ENCODE assay signal across 22 mouse cellular contexts in genomic region chr2:134640398-134640797, GRCm38 (mm10). TPM values are rescaled to one million over a fixed set of nuclear protein-coding genes. Genes with fewer than 3 reads are reported as not detected.
DNase-seq lines count a peak whose midpoint lies in the region; ATAC-seq and TF ChIP-seq lines count a peak whose summit lies in the region.
"Had no signal": no experiment of that assay in that cellular context is flagged by ENCODE, and none has a peak within 500 bp of the region (broad histone marks: within the 10 kb centered on the region; RNA-seq: fewer than 3 reads in every experiment).

No protein-coding gene starts in this region.

- H3K27me3 ChIP-seq in hindbrain, embryonic 13.5 days, result no peaks in the 10 kb centered on the region
- no peaks in the 10 kb centered on the region for H3K27me3 ChIP-seq in hindbrain, embryonic 10.5 days (ENCODE audit: insufficient read depth, poor library complexity, severe bottlenecking)
- H3K27me3 ChIP-seq in midbrain, embryonic 15.5 days (replicated peaks), result no peaks in the 10 kb centered on the region
- no peaks in the 10 kb centered on the region for H3K27me3 ChIP-seq in midbrain, embryonic 10.5 days (ENCODE audit: low read depth, poor library complexity, severe bottlenecking)
- H3K27me3 ChIP-seq in MEL (ENCODE audit: control insufficient read depth in 1 of 2, insufficient read depth in 2 of 2, low read length in 2 of 2), result no peaks in the 10 kb centered on the region
- no peaks in the 10 kb centered on the region for H3K27me3 ChIP-seq in midbrain, postnatal 0 days (ENCODE audit: insufficient read depth, low read length)
- no peaks in the 10 kb centered on the region for H3K27me3 ChIP-seq in forebrain, embryonic 13.5 days
- H3K27me3 ChIP-seq: embryonic facial prominence, embryonic 13.5 days; forebrain, embryonic 12.5 days; heart, embryonic 15.5 days had no signal

- H3K9me3 ChIP-seq in hindbrain, embryonic 13.5 days, result no peaks in the 10 kb centered on the region
- no peaks in the 10 kb centered on the region for H3K9me3 ChIP-seq in hindbrain, embryonic 10.5 days
- H3K9me3 ChIP-seq in midbrain, embryonic 15.5 days, result no peaks in the 10 kb centered on the region
- H3K9me3 ChIP-seq in midbrain, embryonic 10.5 days (replicated peaks), result no peaks in the 10 kb centered on the region
- no peaks in the 10 kb centered on the region for H3K9me3 ChIP-seq in MEL (replicated peaks; ENCODE audit: insufficient read depth, low read length)
- no peaks in the 10 kb centered on the region for H3K9me3 ChIP-seq in midbrain, postnatal 0 days (ENCODE audit: low read length)
- H3K9me3 ChIP-seq in forebrain, embryonic 13.5 days (replicated peaks), result no peaks in the 10 kb centered on the region
- H3K9me3 ChIP-seq: embryonic facial prominence, embryonic 13.5 days; forebrain, embryonic 12.5 days; heart, embryonic 15.5 days had no signal

- WGBS in hindbrain, embryonic 13.5 days, result 86% methylated on average over 1 of the region's 1 CpGs
- 87% methylated on average over 1 of the region's 1 CpGs for WGBS in hindbrain, embryonic 10.5 days
- WGBS in midbrain, embryonic 15.5 days, result 64% methylated on average over 1 of the region's 1 CpGs
- WGBS in midbrain, embryonic 10.5 days, result 81% methylated on average over 1 of the region's 1 CpGs
- WGBS in midbrain, postnatal 0 days, result 52% methylated on average over 1 of the region's 1 CpGs
- 77% methylated on average over 1 of the region's 1 CpGs for WGBS in forebrain, embryonic 13.5 days

- H3K4me3 ChIP-seq in hindbrain, embryonic 13.5 days, result no peak overlapping the region
- H3K4me3 ChIP-seq in hindbrain, embryonic 10.5 days, result no peak overlapping the region
- no peak overlapping the region for H3K4me3 ChIP-seq in midbrain, embryonic 15.5 days
- no peak overlapping the region for H3K4me3 ChIP-seq in midbrain, embryonic 10.5 days
- H3K4me3 ChIP-seq in MEL (ENCODE audit: control insufficient read depth in 1 of 2, insufficient read depth in 1 of 2, low read depth in 2 of 2, low read length in 2 of 2), result no peak overlapping the region
- no peak overlapping the region for H3K4me3 ChIP-seq in midbrain, postnatal 0 days (ENCODE audit: low read depth, low read length)
- H3K4me3 ChIP-seq in forebrain, embryonic 13.5 days, result no peak overlapping the region
- H3K4me3 ChIP-seq: embryonic facial prominence, embryonic 13.5 days; forebrain, embryonic 12.5 days; heart, adult 2 months; heart, embryonic 15.5 days had no signal

- peaks cover 12% of the 10 kb centered on the region; the same call in 1 of the 2 replicates for H3K36me3 ChIP-seq in hindbrain, embryonic 13.5 days
- H3K36me3 ChIP-seq in hindbrain, embryonic 10.5 days, result peaks cover 10% of the 10 kb centered on the region; the same call in 1 of the 2 replicates
- H3K36me3 ChIP-seq in midbrain, embryonic 15.5 days (replicated peaks), result no peaks in the 10 kb centered on the region; the same call in 1 of the 2 replicates
- H3K36me3 ChIP-seq in midbrain, embryonic 10.5 days, result peaks cover 6% of the 10 kb centered on the region; the same call in 1 of the 2 replicates
- H3K36me3 ChIP-seq in MEL (ENCODE audit: control insufficient read depth in 1 of 2, insufficient read depth in 2 of 2, low read length in 2 of 2), result peaks cover 3 to 17% of the 10 kb centered on the region in 2 experiments
- peaks cover 2% of the 10 kb centered on the region; the same call in 1 of the 2 replicates for H3K36me3 ChIP-seq in midbrain, postnatal 0 days (ENCODE audit: insufficient read depth, low read length)
- H3K36me3 ChIP-seq in forebrain, embryonic 13.5 days (ENCODE audit: poor library complexity, severe bottlenecking), result peaks cover 8% of the 10 kb centered on the region

- no peak for TF ChIP-seq EP300 in MEL (IDR thresholded peaks at IDR 0.05; ENCODE audit: low read depth in 1 of 2, low read length in 2 of 2)

- TF ChIP-seq POLR2A in MEL (IDR thresholded peaks at IDR 0.05; ENCODE audit: control insufficient read depth in 1 of 2, insufficient read depth in 1 of 2, low read depth in 1 of 2, low read length in 2 of 2, poor library complexity in 1 of 2), result no peak

- H3K4me2 ChIP-seq in hindbrain, embryonic 13.5 days, result peak overlapping the region; percentile 16; the same call in 1 of the 2 replicates
- peak overlapping the region; percentile 26; the same call in 1 of the 2 replicates for H3K4me2 ChIP-seq in midbrain, embryonic 15.5 days
- H3K4me2 ChIP-seq in midbrain, postnatal 0 days (ENCODE audit: low read depth, low read length, poor library complexity, severe bottlenecking), result peak overlapping the region; percentile 36
- H3K4me2 ChIP-seq in forebrain, embryonic 13.5 days, result no peak overlapping the region
- H3K4me2 ChIP-seq: embryonic facial prominence, embryonic 13.5 days; forebrain, embryonic 12.5 days; heart, embryonic 11.5 days; heart, embryonic 15.5 days had no signal

- H3K4me1 ChIP-seq in hindbrain, embryonic 13.5 days (replicated peaks), result peaks cover 27% of the 10 kb centered on the region
- H3K4me1 ChIP-seq in hindbrain, embryonic 10.5 days (replicated peaks), result peaks cover 25% of the 10 kb centered on the region
- peaks cover 37% of the 10 kb centered on the region for H3K4me1 ChIP-seq in midbrain, embryonic 15.5 days
- H3K4me1 ChIP-seq in midbrain, embryonic 10.5 days, result peaks cover 32% of the 10 kb centered on the region
- H3K4me1 ChIP-seq in MEL (ENCODE audit: control insufficient read depth in 1 of 2, insufficient read depth in 2 of 2, low read length in 2 of 2), result peaks cover 2 to 15% of the 10 kb centered on the region in 2 experiments; a peak in 3 of 4 replicates
- H3K4me1 ChIP-seq in midbrain, postnatal 0 days (ENCODE audit: insufficient read depth, low read length), result peaks cover 11% of the 10 kb centered on the region
- H3K4me1 ChIP-seq in forebrain, embryonic 13.5 days, result peaks cover 35% of the 10 kb centered on the region

- peaks cover 5% of the 10 kb centered on the region; the same call in 1 of the 2 replicates for H3K79me2 ChIP-seq in MEL (ENCODE audit: control insufficient read depth, insufficient read depth, low read length, poor library complexity)

- H3K9ac ChIP-seq in hindbrain, embryonic 13.5 days, result no peak overlapping the region
- no peak overlapping the region for H3K9ac ChIP-seq in midbrain, embryonic 15.5 days
- no peak overlapping the region for H3K9ac ChIP-seq in MEL (ENCODE audit: control insufficient read depth, low read depth, low read length, poor library complexity, severe bottlenecking)
- H3K9ac ChIP-seq in midbrain, postnatal 0 days (replicated peaks; ENCODE audit: low read length, poor library complexity, severe bottlenecking), result no peak overlapping the region
- no peak overlapping the region for H3K9ac ChIP-seq in forebrain, embryonic 13.5 days
- H3K9ac ChIP-seq: embryonic facial prominence, embryonic 13.5 days; forebrain, embryonic 12.5 days; forebrain, postnatal 0 days; heart, embryonic 15.5 days had no signal

- no peak for DNase-seq in hindbrain, embryonic 10.5 days (ENCODE audit: low spot score)
- no peak for DNase-seq in midbrain, embryonic 10.5 days (ENCODE audit: low spot score)
- no peak for DNase-seq in MEL (ENCODE audit: low read depth, low spot score)
- DNase-seq in midbrain, postnatal 0 days (ENCODE audit: low spot score), result no peak
- no peak for DNase-seq in urinary bladder, adult 2 months (ENCODE audit: low spot score)
- DNase-seq: adrenal gland, adult 2 months; adrenal gland, postnatal 25 days; B cell, adult 2 months; cerebellum, adult 18-20 months; cerebellum, postnatal 10 days; forebrain, postnatal 0 days; gastrocnemius, postnatal 14 days; heart, adult 2 months; heart, postnatal 14 days had no signal

- no peak overlapping the region for H3K27ac ChIP-seq in hindbrain, embryonic 13.5 days
- no peak overlapping the region for H3K27ac ChIP-seq in hindbrain, embryonic 10.5 days
- no peak overlapping the region for H3K27ac ChIP-seq in midbrain, embryonic 15.5 days
- H3K27ac ChIP-seq in midbrain, embryonic 10.5 days (replicated peaks), result no peak overlapping the region
- H3K27ac ChIP-seq in MEL (ENCODE audit: control insufficient read depth, low read depth, low read length), result no peak overlapping the region
- no peak overlapping the region for H3K27ac ChIP-seq in midbrain, postnatal 0 days (ENCODE audit: low read depth, low read length)
- no peak overlapping the region for H3K27ac ChIP-seq in forebrain, embryonic 13.5 days
- H3K27ac ChIP-seq: embryonic facial prominence, embryonic 13.5 days; forebrain, embryonic 12.5 days; heart, adult 2 months; heart, embryonic 15.5 days had no signal

- no peak for TF ChIP-seq RAD21 in MEL (IDR thresholded peaks at IDR 0.05; ENCODE audit: low read depth, low read length)

- TF ChIP-seq CTCF in MEL (IDR thresholded peaks at IDR 0.05 in 2 of 3, conservative IDR thresholded peaks at IDR 0.05 in 1 of 3; ENCODE audit: control insufficient read depth in 1 of 3, insufficient read depth in 1 of 3, low read depth in 2 of 3, low read length in 3 of 3, poor library complexity in 1 of 3, severe bottlenecking in 1 of 3), result no peak
- no peak for TF ChIP-seq CTCF in midbrain, postnatal 0 days (IDR thresholded peaks at IDR 0.05)

- no peak for ATAC-seq in hindbrain, embryonic 13.5 days (ENCODE audit: low FRiP score)
- no peak for ATAC-seq in midbrain, embryonic 15.5 days (replicated peaks)
- ATAC-seq in midbrain, postnatal 0 days (ENCODE audit: low FRiP score), result no peak
- ATAC-seq in forebrain, embryonic 13.5 days, result no peak
- ATAC-seq: CD4-positive, CD25-positive, alpha-beta regulatory T cell, adult 4 months; forebrain, postnatal 0 days had no signal

TF ChIP-seq in MEL, 35 proteins besides CTCF, POLR2A, EP300 and RAD21:
- TF ChIP-seq USF1 (IDR thresholded peaks at IDR 0.05; ENCODE audit: low read depth, low read length) (0 out of 2 replicates have a peak, but pooled peaks have one; percentile 7), ZNF384 (IDR thresholded peaks at IDR 0.05; ENCODE audit: low read depth, low read length) (peak; percentile 60), ZMIZ1 (IDR thresholded peaks at IDR 0.05; ENCODE audit: low read depth, low read length) (no peak)
TF ChIP-seq in MEL: peak in this region for 2.

RNA-seq across cellular contexts. Expression of gene Tmx4, which starts 3.5 kb away (rescaled TPM):
- polyA plus RNA-seq in hindbrain, embryonic 13.5 days (2015; fragmentation: Nextera tagmentation; extraction: Ambion mirVana), result 90.4 and 92.1 TPM in 2 replicates
- polyA plus RNA-seq in hindbrain, embryonic 10.5 days (2016; fragmentation: Nextera tagmentation; extraction: Ambion mirVana), result 22.5 and 31.5 TPM in 2 replicates
- polyA plus RNA-seq in midbrain, embryonic 15.5 days (2015; fragmentation: Nextera tagmentation; extraction: Ambion mirVana), result 116 and 136 TPM in 2 replicates
- 23.6 and 38.5 TPM in 2 replicates for polyA plus RNA-seq in midbrain, embryonic 10.5 days (2016; fragmentation: Nextera tagmentation; extraction: Ambion mirVana)
- total RNA-seq in MEL (2012; rRNA removed), result 9.4 and 9.5 TPM in 2 replicates
- polyA plus RNA-seq in MEL (2012; ENCODE audit: insufficient read depth in 1 of 2, insufficient read length in 2 of 2, low read depth in 1 of 2, low replicate concordance in 2 of 2, missing spikeins in 1 of 2), result 1 to 10 TPM in 1 of 2 experiments, not detected in 1; 8.3 TPM
- 153 and 192 TPM in 2 replicates for total RNA-seq in midbrain, postnatal 0 days (2014; rRNA removed)
- polyA plus RNA-seq in midbrain, postnatal 0 days (2015; fragmentation: Nextera tagmentation; extraction: Ambion mirVana), result 99.4 and 110 TPM in 2 replicates
- polyA plus RNA-seq in urinary bladder, adult 2 months (2012; rRNA removed), result 8.7 and 12.0 TPM in 2 replicates
- 57.8 and 69.1 TPM in 2 replicates for polyA plus RNA-seq in forebrain, embryonic 13.5 days (2015; fragmentation: Nextera tagmentation; extraction: Ambion mirVana)
